Comparison of ENCODE assay signal across 8 mouse cellular contexts in the genomic region with DNA sequence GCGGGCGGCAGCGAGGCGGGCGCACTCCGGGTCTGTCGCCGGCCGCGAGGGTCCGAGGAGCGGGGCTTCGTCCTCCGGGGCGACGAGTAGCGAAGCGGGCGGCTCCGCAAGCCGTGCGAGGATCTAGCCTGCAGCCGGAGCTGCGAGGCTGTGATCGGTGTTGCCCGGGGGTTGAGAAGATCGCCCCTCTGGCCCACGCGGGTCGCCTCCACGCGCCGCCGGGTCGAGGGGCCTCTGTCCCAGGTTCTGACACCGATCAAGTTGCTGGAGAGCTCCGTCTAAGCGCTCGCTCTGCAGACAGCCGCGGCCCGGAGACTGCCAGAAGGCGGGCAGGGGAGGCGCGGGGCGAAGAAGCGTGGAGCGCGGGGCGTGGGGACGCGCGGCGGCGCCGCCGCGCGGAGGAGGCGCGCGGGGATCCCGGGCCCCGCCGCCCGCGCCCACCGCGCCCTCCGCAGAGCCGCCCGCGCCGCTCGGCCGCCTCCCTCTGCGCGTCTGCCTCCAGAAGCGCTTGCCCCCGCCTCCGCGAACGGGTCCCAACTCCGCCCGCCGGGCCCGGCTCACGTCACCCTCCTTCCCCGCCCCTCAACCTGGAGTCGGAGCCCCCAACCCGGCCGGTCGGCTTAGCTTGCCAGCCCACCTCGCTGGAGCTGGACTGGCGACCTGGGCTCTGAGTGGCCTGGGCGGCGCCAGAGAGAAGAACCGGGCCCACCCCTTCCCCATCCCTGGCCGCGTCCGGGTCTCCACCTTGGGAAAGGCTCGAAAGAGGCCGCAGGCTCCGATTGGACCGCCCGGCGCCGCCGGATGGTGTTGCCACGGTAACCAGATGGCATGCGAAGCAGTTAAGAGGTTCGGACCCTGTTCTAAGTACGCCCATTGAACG. TPM values are rescaled to one million over a fixed set of nuclear protein-coding genes. Genes with fewer than 3 reads are reported as not detected.
A peak's percentile ranks its signal among the peaks of the same experiment; 100 is the strongest.
DNase-seq lines count a peak whose midpoint lies in the region; ATAC-seq lines count a peak whose summit lies in the region.

A gene (minus strand): TSS at position 353 of the 880 bp plus-strand sequence.

- no peak for DNase-seq in heart, adult 18-20 months
- DNase-seq in adrenal gland, adult 2 months, result peak; percentile 65
- peak in 1 of 2 experiments; percentile 73 for DNase-seq in left cerebral cortex, adult 8-10 months (ENCODE audit: low spot score in 2 of 2)
- no peak for DNase-seq in urinary bladder, postnatal 4 days (ENCODE audit: low spot score in 2 of 2)

- H3K9ac ChIP-seq in heart, embryonic 14.5 days (ENCODE audit: low read length), result no peak within 1 kb of the TSS; the same call in 1 of the 2 replicates
- peak within 1 kb of the TSS; percentile 65 for H3K9ac ChIP-seq in forebrain, embryonic 15.5 days (replicated peaks)
- H3K9ac ChIP-seq in neural tube, embryonic 13.5 days, result peak within 1 kb of the TSS; percentile 96

- no peaks in the 10 kb centered on the region for H3K36me3 ChIP-seq in heart, embryonic 14.5 days (ENCODE audit: control insufficient read depth, insufficient read depth, low read length)
- no peaks in the 10 kb centered on the region for H3K36me3 ChIP-seq in forebrain, embryonic 15.5 days
- no peaks in the 10 kb centered on the region for H3K36me3 ChIP-seq in neural tube, embryonic 13.5 days

- peaks cover 3 to 12% of the 10 kb centered on the region in 2 experiments; a peak in 2 of 4 replicates for H3K4me1 ChIP-seq in heart, embryonic 14.5 days (ENCODE audit: control insufficient read depth in 2 of 2, insufficient read depth in 2 of 2, low read length in 2 of 2)
- peaks cover 62% of the 10 kb centered on the region for H3K4me1 ChIP-seq in forebrain, embryonic 15.5 days
- peaks cover 83% of the 10 kb centered on the region for H3K4me1 ChIP-seq in neural tube, embryonic 13.5 days (replicated peaks)

- H3K4me3 ChIP-seq in heart, embryonic 14.5 days (ENCODE audit: control insufficient read depth in 1 of 2, insufficient read depth in 1 of 2, low read depth in 1 of 2, low read length in 2 of 2), result peak within 1 kb of the TSS; percentile 33 to 36
- peak within 1 kb of the TSS; percentile 51 for H3K4me3 ChIP-seq in forebrain, embryonic 15.5 days
- peak within 1 kb of the TSS; percentile 86 for H3K4me3 ChIP-seq in neural tube, embryonic 13.5 days

- under 1% methylated on average over 83 of the region's 114 CpGs for WGBS in heart, embryonic 14.5 days
- WGBS in forebrain, embryonic 15.5 days, result under 1% methylated on average over 92 of the region's 114 CpGs
- under 1% methylated on average over 81 of the region's 114 CpGs for WGBS in neural tube, embryonic 13.5 days

- H3K27me3 ChIP-seq in heart, embryonic 14.5 days (ENCODE audit: control insufficient read depth, insufficient read depth, low read length), result peaks cover 84% of the 10 kb centered on the region
- H3K27me3 ChIP-seq in forebrain, embryonic 15.5 days, result peaks cover 36% of the 10 kb centered on the region
- H3K27me3 ChIP-seq in neural tube, embryonic 13.5 days, result peaks cover 20% of the 10 kb centered on the region

- ATAC-seq in heart, embryonic 14.5 days (ENCODE audit: insufficient number of reproducible peaks, insufficient read depth, low FRiP score, low read depth), result no peak
- peak; percentile 51 for ATAC-seq in forebrain, embryonic 15.5 days (replicated peaks)
- ATAC-seq in neural tube, embryonic 13.5 days (ENCODE audit: low read depth), result peak; percentile 55
- no peak for ATAC-seq in erythroid progenitor cell, adult 5-6 weeks (replicated peaks; ENCODE audit: low FRiP score, poor library complexity, severe bottlenecking)

- H3K27ac ChIP-seq in heart, embryonic 14.5 days (replicated peaks in 1 of 2; ENCODE audit: control insufficient read depth in 1 of 2, insufficient read depth in 1 of 2, low read depth in 2 of 2, low read length in 2 of 2), result no peak within 1 kb of the TSS
- peak within 1 kb of the TSS; percentile 51 for H3K27ac ChIP-seq in forebrain, embryonic 15.5 days (replicated peaks)
- H3K27ac ChIP-seq in neural tube, embryonic 13.5 days (replicated peaks), result peak within 1 kb of the TSS; percentile 97

- no peaks in the 10 kb centered on the region for H3K9me3 ChIP-seq in heart, embryonic 14.5 days (ENCODE audit: control insufficient read depth, low read length)
- H3K9me3 ChIP-seq in forebrain, embryonic 15.5 days, result no peaks in the 10 kb centered on the region
- no peaks in the 10 kb centered on the region for H3K9me3 ChIP-seq in neural tube, embryonic 13.5 days

- H3K4me2 ChIP-seq in heart, embryonic 14.5 days (ENCODE audit: low read length), result peak within 1 kb of the TSS; percentile 66
- peak within 1 kb of the TSS; percentile 95 for H3K4me2 ChIP-seq in forebrain, embryonic 15.5 days (replicated peaks)
- peak within 1 kb of the TSS; percentile 86 for H3K4me2 ChIP-seq in neural tube, embryonic 13.5 days

RNA-seq across cellular contexts. Expression of the gene that starts here (rescaled TPM):
- 0.34 TPM in 1 of 2 replicates, not detected in the other for polyA plus RNA-seq in heart, embryonic 14.5 days (2014; fragmentation: Nextera tagmentation; extraction: Ambion mirVana)
- total RNA-seq in heart, adult 18-20 months (2021), result under 1 TPM; 0.12 to 0.51 TPM
- total RNA-seq in adrenal gland, adult 2 months (2021), result 1 to 10 TPM; 1.4 to 9.9 TPM
- polyA plus RNA-seq in adrenal gland, adult 2 months (2012; rRNA removed), result 8.2 and 9.0 TPM in 2 replicates
- 4.1 and 4.6 TPM in 2 replicates for polyA plus RNA-seq in forebrain, embryonic 15.5 days (2015; fragmentation: Nextera tagmentation; extraction: Ambion mirVana)
- 10 to 100 TPM; 45.9 to 58.5 (median 52.9) TPM for total RNA-seq in left cerebral cortex, adult 8-10 months (2022)
- 27.0 and 27.1 TPM in 2 replicates for polyA plus RNA-seq in neural tube, embryonic 13.5 days (2015; fragmentation: Nextera tagmentation; extraction: Ambion mirVana)
- not detected in 2 replicates for total RNA-seq in erythroid progenitor cell, adult 5-6 weeks (2015; ENCODE audit: low replicate concordance)
- total RNA-seq in erythroid progenitor cell, adult 5-6 weeks (2017; ENCODE audit: low replicate concordance), result not detected in 2 replicates

Comparison
In these comparisons a context has a peak if more than half of its experiments do, and no peak if none do; other contexts are left out.
1. RNA of the gene that starts here (total RNA-seq): 45.9 to 58.5 TPM in left cerebral cortex, adult 8-10 months; 1.4 to 9.9 TPM in adrenal gland, adult 2 months, 0.12 to 0.51 TPM in heart, adult 18-20 months and not detected in erythroid progenitor cell, adult 5-6 weeks; every median in the first group is over 4 times any median in the second.
2. ATAC-seq: peak in forebrain, embryonic 15.5 days (single experiment) and neural tube, embryonic 13.5 days (single experiment); none in heart, embryonic 14.5 days (single experiment) and erythroid progenitor cell, adult 5-6 weeks (single experiment).
3. H3K27ac ChIP-seq: peak in forebrain, embryonic 15.5 days (single experiment) and neural tube, embryonic 13.5 days (single experiment); none in heart, embryonic 14.5 days (0 of 2).
4. H3K4me3 ChIP-seq: peak in every context shown above with its lines; median percentile 86 in neural tube, embryonic 13.5 days; 51 in forebrain, embryonic 15.5 days; 34 in heart, embryonic 14.5 days.
5. Peak in every context shown above with its lines, with median percentiles within 50 percentile points of each other: H3K4me2 ChIP-seq.